Mouse (Mus musculus): ENCODE measurements around the gene Arhgap10.

The Arhgap10 gene

GRCm38 (mm10) chr8:77440324-77440880 is 77.4 kb downstream of the Arhgap10 start:
- DNase-seq, result no peak

GRCm38 (mm10) chr8:77439670-77440069 is 78.1 kb downstream of the Arhgap10 start:
- no peak for DNase-seq

GRCm38 (mm10) chr8:77437807-77438493 is 79.8 kb downstream of the Arhgap10 start:
- no peak for DNase-seq

- no peak for DNase-seq
These were observed 81.5 kb downstream of the Arhgap10 start for GRCm38 (mm10) chr8:77436013-77436990.

GRCm38 (mm10) chr8:77433221-77433620 is 84.5 kb downstream of the Arhgap10 start:
- no peak for DNase-seq

- no peak for DNase-seq
These were observed 85.0 kb downstream of the Arhgap10 start for GRCm38 (mm10) chr8:77432726-77433125.

- DNase-seq, result no peak
These were observed 89.3 kb downstream of the Arhgap10 start for GRCm38 (mm10) chr8:77428420-77428819.

- DNase-seq, result no peak
These were observed 89.7 kb downstream of the Arhgap10 start for GRCm38 (mm10) chr8:77428015-77428414.

- DNase-seq, result no peak
These were observed 90.3 kb downstream of the Arhgap10 start for GRCm38 (mm10) chr8:77427438-77427837.

- DNase-seq, result peak in 1 of 2 experiments; percentile 18
These were observed 93.9 kb downstream of the Arhgap10 start for GRCm38 (mm10) chr8:77423850-77424249.

GRCm38 (mm10) chr8:77422632-77423252 is 95.0 kb downstream of the Arhgap10 start:
- DNase-seq, result peak; percentile 21 to 52

GRCm38 (mm10) chr8:77421596-77421995 is 96.2 kb downstream of the Arhgap10 start:
- DNase-seq, result no peak

- peak; percentile 14 to 31 for DNase-seq
These were observed 98.0 kb downstream of the Arhgap10 start for GRCm38 (mm10) chr8:77419731-77420130.

- no peak for DNase-seq
These were observed 101.0 kb downstream of the Arhgap10 start for GRCm38 (mm10) chr8:77416738-77417137.

GRCm38 (mm10) chr8:77416034-77416433 is 101.7 kb downstream of the Arhgap10 start:
- DNase-seq, result no peak

GRCm38 (mm10) chr8:77411262-77411661 is 106.5 kb downstream of the Arhgap10 start:
- no peak for DNase-seq

- no peak for DNase-seq
These were observed 107.4 kb downstream of the Arhgap10 start for GRCm38 (mm10) chr8:77410394-77410793.

- DNase-seq, result no peak
These were observed 109.1 kb downstream of the Arhgap10 start for GRCm38 (mm10) chr8:77408527-77409215.

- DNase-seq, result no peak
These were observed 110.9 kb downstream of the Arhgap10 start for GRCm38 (mm10) chr8:77406846-77407245.

- DNase-seq, result no peak
These were observed 111.3 kb downstream of the Arhgap10 start for GRCm38 (mm10) chr8:77406444-77406843.

- DNase-seq, result no peak
These were observed 113.7 kb downstream of the Arhgap10 start for GRCm38 (mm10) chr8:77404017-77404416.

GRCm38 (mm10) chr8:77401934-77402333 is 115.8 kb downstream of the Arhgap10 start:
- DNase-seq, result no peak

All from thymus, adult 18-20 months (tissue).